Mouse (Mus musculus): ENCODE results near the gene Lig3. TPM values are rescaled to one million over a fixed set of nuclear protein-coding genes. Genes with fewer than 3 reads are reported as not detected.

Gene Lig3
- polyA plus RNA-seq, 1 experiment from 2014 or later = 57.0 TPM

DNA sequence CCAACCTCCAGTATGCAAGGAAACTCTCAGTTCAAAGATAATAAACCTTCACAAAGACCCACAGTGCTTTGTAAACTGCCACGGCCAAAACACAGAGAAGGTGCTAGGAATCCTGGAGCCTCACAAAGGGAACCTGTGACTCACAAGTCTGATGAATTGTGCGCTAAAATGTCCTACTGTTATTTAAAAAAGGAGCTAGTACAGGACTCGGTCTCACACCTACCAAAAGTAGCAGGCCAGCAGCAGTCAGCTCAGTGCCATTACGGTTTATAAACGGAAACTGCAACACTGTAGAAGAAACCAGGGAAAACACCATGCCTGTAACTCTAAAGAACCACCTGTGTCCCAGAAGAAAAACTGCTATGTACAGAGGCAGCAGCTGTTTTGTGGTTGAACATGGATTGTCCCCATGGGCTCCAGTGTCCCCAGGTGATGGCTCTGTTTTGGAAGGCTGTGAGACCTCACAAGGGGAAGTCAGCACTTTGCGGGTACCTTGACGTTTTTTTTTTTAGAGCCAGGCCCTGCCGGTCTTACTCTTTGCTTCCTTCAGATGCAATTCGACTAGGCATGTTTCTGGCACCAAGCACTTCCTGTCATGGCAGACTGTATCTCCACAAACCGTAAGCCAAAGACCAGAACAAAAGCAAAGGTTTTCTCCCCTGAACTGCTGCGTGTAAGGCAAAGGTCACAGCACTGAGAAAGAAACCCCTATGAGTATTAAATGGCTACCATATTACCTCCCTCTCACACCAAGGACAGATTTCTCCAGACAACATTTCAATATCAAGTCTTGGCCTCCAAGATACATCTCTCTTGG lies 54.9 kb downstream of the Lig3 start:
- Histone ChIP-seq H3K4me2 (ENCODE audit: low read depth, low read length, severe bottlenecking) (no peak overlapping the region), H3K4me1 (replicated peaks; ENCODE audit: control insufficient read depth, insufficient read depth, low read length) (peaks cover 24% of the 10 kb centered on the region; the same call in 1 of the 2 replicates), H3K27me3 (ENCODE audit: control insufficient read depth, insufficient read depth, low read length) (no peaks in the 10 kb centered on the region), H3K9me3 (ENCODE audit: control insufficient read depth, low read length) (no peaks in the 10 kb centered on the region), H3K36me3 (ENCODE audit: control insufficient read depth, insufficient read depth, low read length) (no peaks in the 10 kb centered on the region), H3K4me3 (ENCODE audit: low read depth, low read length) (no peak overlapping the region), H3K27ac (ENCODE audit: low read depth, low read length) (peak overlapping the region; percentile 48; the same call in 1 of the 2 replicates), H3K9ac (ENCODE audit: low read length) (no peak overlapping the region)
- no peak for DNase-seq (ENCODE audit: low spot score)
- ATAC-seq (replicated peaks; ENCODE audit: low FRiP score) = no peak
- WGBS = 66% methylated on average over 11 of the region's 11 CpGs

DNA sequence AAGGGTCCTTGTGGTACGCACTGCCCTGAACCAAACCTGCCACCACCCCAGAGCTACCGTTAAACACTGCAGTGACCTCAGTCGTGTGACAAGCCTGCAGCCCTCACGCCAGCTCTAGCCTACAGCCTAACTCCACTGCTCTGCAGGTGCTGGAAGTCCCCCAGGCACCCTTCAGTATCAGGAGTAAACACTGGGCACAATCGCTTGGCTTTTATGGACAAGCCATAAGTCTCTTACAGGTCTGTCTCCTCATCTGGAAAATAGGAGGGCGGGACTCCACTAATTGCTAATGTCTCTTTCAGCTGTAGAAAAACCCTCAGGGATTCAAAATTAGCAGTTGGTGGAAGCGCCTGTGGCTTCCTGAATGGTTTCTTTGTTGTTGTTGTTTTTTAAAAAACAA lies 56.3 kb downstream of the Lig3 start:
- no peaks in the 10 kb centered on the region for H3K36me3 ChIP-seq (ENCODE audit: control insufficient read depth, insufficient read depth, low read length)
- H3K4me3 ChIP-seq (ENCODE audit: low read depth, low read length) = no peak overlapping the region
- H3K27me3 ChIP-seq (ENCODE audit: control insufficient read depth, insufficient read depth, low read length) = no peaks in the 10 kb centered on the region
- no peak overlapping the region; the same call in 1 of the 2 replicates for H3K27ac ChIP-seq (ENCODE audit: low read depth, low read length)
- H3K4me1 ChIP-seq (replicated peaks; ENCODE audit: control insufficient read depth, insufficient read depth, low read length) = peaks cover 15% of the 10 kb centered on the region; the same call in 1 of the 2 replicates
- H3K4me2 ChIP-seq (ENCODE audit: low read depth, low read length, severe bottlenecking) = no peak overlapping the region
- DNase-seq (ENCODE audit: low spot score) (no peak), ATAC-seq (replicated peaks; ENCODE audit: low FRiP score) (0 out of 2 replicates have a peak, but pooled peaks have one; percentile 24)
- no peak overlapping the region for H3K9ac ChIP-seq (ENCODE audit: low read length)
- 27% methylated on average over 7 of the region's 7 CpGs for WGBS
- no peaks in the 10 kb centered on the region for H3K9me3 ChIP-seq (ENCODE audit: control insufficient read depth, low read length)

DNA sequence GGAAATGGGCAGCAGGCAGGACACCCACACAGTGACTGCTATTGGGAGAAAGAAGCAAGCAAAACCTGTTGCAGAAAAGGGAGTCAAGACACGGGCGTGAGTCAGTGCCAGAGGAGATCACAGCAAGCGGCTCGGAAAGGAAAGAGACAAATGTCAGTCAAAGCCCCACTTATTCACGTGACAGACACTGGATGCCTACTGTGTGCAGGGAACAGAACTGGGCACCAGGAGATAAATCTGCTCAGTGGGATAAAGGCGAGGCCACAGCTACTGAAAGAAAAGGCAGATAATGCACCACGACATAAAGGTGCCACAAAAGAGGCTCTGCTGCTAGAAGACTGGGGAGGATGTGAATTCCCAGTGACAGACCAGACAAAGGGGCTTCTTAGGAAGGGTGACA lies 56.9 kb downstream of the Lig3 start:
- peaks cover 15% of the 10 kb centered on the region; the same call in 1 of the 2 replicates for H3K4me1 ChIP-seq (replicated peaks; ENCODE audit: control insufficient read depth, insufficient read depth, low read length)
- no peaks in the 10 kb centered on the region for H3K36me3 ChIP-seq (ENCODE audit: control insufficient read depth, insufficient read depth, low read length)
- no peaks in the 10 kb centered on the region for H3K27me3 ChIP-seq (ENCODE audit: control insufficient read depth, insufficient read depth, low read length)
- no peak overlapping the region; the same call in 1 of the 2 replicates for H3K4me2 ChIP-seq (ENCODE audit: low read depth, low read length, severe bottlenecking)
- no peaks in the 10 kb centered on the region for H3K9me3 ChIP-seq (ENCODE audit: control insufficient read depth, low read length)
- 4% methylated on average over 7 of the region's 7 CpGs for WGBS
- no peak overlapping the region for H3K9ac ChIP-seq (ENCODE audit: low read length)
- H3K4me3 ChIP-seq (ENCODE audit: low read depth, low read length) = no peak overlapping the region
- ATAC-seq (replicated peaks; ENCODE audit: low FRiP score) (no peak), DNase-seq (ENCODE audit: low spot score) (no peak)
- no peak overlapping the region for H3K27ac ChIP-seq (ENCODE audit: low read depth, low read length)

DNA sequence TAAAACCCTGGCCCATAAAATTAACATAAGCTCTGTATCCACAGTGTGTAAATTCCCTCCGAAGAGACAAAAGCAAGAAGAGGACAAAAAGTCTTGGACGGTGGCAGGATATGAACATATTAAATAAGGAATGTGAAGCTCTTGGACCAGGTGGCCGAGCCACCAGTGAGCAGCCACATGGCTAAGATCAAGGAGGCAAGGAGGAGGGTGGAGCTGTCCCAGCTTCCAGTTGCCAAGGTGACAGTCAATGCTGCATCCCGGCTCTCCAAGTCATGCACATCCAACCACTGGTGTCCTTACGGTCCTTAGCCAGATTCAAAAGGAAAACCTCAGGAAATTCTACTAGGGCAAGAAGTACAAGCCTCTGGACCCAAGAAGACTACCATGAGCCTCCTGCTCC lies 57.6 kb downstream of the Lig3 start:
- 59% methylated on average over 5 of the region's 5 CpGs for WGBS

DNA sequence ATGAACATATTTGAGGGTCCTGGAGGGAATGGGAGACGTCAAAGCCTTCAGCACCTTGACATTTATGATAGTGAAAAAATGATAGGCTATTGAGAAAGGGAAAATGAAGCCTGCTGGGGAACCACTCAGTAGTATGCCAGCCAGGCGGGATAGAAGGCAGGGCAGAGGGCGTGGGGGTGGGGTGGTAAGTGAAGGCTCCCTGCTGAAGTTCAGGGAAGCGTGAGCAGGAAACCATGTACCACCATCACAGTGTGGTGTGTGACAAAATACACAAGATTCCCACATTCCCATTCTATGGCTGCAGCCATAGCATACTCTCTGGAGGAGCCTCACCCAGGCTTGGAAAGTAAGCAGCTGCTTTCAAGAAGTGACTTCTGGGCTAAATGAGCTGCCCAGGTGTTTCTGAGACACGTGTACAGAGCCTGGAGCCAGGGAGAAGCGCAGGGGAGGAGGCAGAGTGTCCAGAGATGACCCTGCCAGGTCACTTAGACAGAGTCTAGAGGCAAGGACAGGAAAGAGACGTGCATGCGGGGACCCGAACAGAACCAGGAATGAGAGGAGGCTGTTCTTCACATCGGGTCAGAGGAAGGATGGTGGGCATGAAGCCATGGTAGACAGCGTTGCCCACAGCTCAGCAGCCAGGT lies 64.0 kb downstream of the Lig3 start:
- no peak overlapping the region for H3K4me3 ChIP-seq (ENCODE audit: low read depth, low read length)
- no peaks in the 10 kb centered on the region for H3K9me3 ChIP-seq (ENCODE audit: control insufficient read depth, low read length)
- no peaks in the 10 kb centered on the region for H3K36me3 ChIP-seq (ENCODE audit: control insufficient read depth, insufficient read depth, low read length)
- no peak overlapping the region for H3K4me2 ChIP-seq (ENCODE audit: low read depth, low read length, severe bottlenecking)
- H3K27ac ChIP-seq (ENCODE audit: low read depth, low read length) = no peak overlapping the region; the same call in 1 of the 2 replicates
- H3K9ac ChIP-seq (ENCODE audit: low read length) = no peak overlapping the region
- WGBS = 67% methylated on average over 11 of the region's 11 CpGs
- no peak for ATAC-seq (replicated peaks; ENCODE audit: low FRiP score)
- no peak for DNase-seq (ENCODE audit: low spot score)
- 0 out of 2 replicates have a peak, but pooled peaks cover 2% of the 10 kb centered on the region for H3K27me3 ChIP-seq (ENCODE audit: control insufficient read depth, insufficient read depth, low read length)
- H3K4me1 ChIP-seq (replicated peaks; ENCODE audit: control insufficient read depth, insufficient read depth, low read length) = peaks cover 9% of the 10 kb centered on the region; the same call in 1 of the 2 replicates

More for the DNA sequence above, 57.6 kb downstream of the Lig3 start:
- Histone ChIP-seq H3K4me1 (replicated peaks; ENCODE audit: control insufficient read depth, insufficient read depth, low read length) (peaks cover 15% of the 10 kb centered on the region; the same call in 1 of the 2 replicates), H3K36me3 (ENCODE audit: control insufficient read depth, insufficient read depth, low read length) (no peaks in the 10 kb centered on the region), H3K9ac (ENCODE audit: low read length) (no peak overlapping the region), H3K9me3 (ENCODE audit: control insufficient read depth, low read length) (no peaks in the 10 kb centered on the region), H3K27ac (ENCODE audit: low read depth, low read length) (no peak overlapping the region), H3K4me2 (ENCODE audit: low read depth, low read length, severe bottlenecking) (no peak overlapping the region), H3K4me3 (ENCODE audit: low read depth, low read length) (no peak overlapping the region), H3K27me3 (ENCODE audit: control insufficient read depth, insufficient read depth, low read length) (no peaks in the 10 kb centered on the region)
- ATAC-seq (replicated peaks; ENCODE audit: low FRiP score) = no peak
- no peak for DNase-seq (ENCODE audit: low spot score)

DNA sequence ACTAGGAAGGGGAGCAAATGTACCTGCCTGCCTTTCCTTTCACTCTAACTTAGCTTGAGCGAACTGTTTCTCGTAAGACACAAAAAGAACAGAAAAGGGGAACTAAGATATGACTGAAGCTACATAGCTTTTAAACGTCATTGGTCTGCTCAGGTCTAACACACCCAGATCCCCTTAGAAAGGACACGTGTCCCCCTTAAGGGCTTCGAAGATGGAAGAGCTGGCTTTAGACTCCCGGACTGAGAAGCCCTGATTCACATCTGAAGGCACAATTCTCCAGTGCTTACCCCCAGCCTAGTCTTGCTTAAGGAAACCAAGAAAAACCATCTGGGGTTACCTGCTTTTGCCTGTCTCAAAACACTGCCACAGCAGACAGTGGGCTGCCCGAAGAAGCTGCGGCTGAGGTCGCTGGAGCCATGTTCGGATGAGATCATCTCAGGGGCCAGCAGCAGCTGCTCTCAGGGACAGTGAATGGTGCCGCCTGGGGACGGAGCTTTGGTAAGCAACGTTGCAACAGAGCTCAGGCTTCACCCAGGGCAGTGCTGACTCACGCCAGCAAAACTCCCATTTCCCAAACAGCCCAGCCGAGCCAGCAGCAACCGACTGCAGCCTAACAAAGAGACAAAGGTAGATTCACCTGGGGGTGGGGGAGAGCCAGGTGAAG lies 64.6 kb downstream of the Lig3 start:
- peaks cover 9% of the 10 kb centered on the region; the same call in 1 of the 2 replicates for H3K4me1 ChIP-seq (replicated peaks; ENCODE audit: control insufficient read depth, insufficient read depth, low read length)
- peak; percentile 71 for ATAC-seq (replicated peaks; ENCODE audit: low FRiP score)
- H3K27me3 ChIP-seq (ENCODE audit: control insufficient read depth, insufficient read depth, low read length) = 0 out of 2 replicates have a peak, but pooled peaks cover 2% of the 10 kb centered on the region
- H3K4me3 ChIP-seq (ENCODE audit: low read depth, low read length) = no peak overlapping the region
- WGBS = 25% methylated on average over 16 of the region's 16 CpGs
- H3K4me2 ChIP-seq (ENCODE audit: low read depth, low read length, severe bottlenecking) = peak overlapping the region; percentile 24; the same call in 1 of the 2 replicates
- H3K27ac ChIP-seq (ENCODE audit: low read depth, low read length) = no peak overlapping the region; the same call in 1 of the 2 replicates
- H3K36me3 ChIP-seq (ENCODE audit: control insufficient read depth, insufficient read depth, low read length) = no peaks in the 10 kb centered on the region
- H3K9me3 ChIP-seq (ENCODE audit: control insufficient read depth, low read length) = no peaks in the 10 kb centered on the region
- DNase-seq (ENCODE audit: low spot score) = peak; percentile 76
- peak overlapping the region; percentile 33 for H3K9ac ChIP-seq (ENCODE audit: low read length)

DNA sequence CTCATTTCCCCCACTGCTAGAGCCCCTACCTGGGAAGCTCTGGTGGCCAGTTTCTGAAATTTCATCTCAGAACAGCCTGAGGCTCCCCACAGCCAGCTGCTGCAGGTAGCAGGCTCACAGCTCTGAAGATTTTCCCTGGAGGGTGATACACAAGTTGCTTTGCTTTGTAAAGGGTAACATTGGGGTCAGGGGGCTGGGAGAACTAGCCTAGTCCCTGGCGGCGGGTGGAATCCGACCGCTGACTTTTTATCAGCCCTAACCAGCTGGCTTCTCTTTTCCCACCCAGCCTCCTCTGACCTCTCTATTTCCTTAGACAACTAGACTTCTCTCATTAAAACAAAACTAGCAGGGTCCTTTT lies 65.2 kb downstream of the Lig3 start:
- no peak for ATAC-seq (replicated peaks; ENCODE audit: low FRiP score)
- no peak overlapping the region; the same call in 1 of the 2 replicates for H3K27ac ChIP-seq (ENCODE audit: low read depth, low read length)
- H3K4me2 ChIP-seq (ENCODE audit: low read depth, low read length, severe bottlenecking) = peak overlapping the region; percentile 24; the same call in 1 of the 2 replicates
- 27% methylated on average over 4 of the region's 4 CpGs for WGBS
- no peak for DNase-seq (ENCODE audit: low spot score)
- H3K4me3 ChIP-seq (ENCODE audit: low read depth, low read length) = no peak overlapping the region
- peak overlapping the region; percentile 33 for H3K9ac ChIP-seq (ENCODE audit: low read length)
- 0 out of 2 replicates have a peak, but pooled peaks cover 2% of the 10 kb centered on the region for H3K27me3 ChIP-seq (ENCODE audit: control insufficient read depth, insufficient read depth, low read length)
- no peaks in the 10 kb centered on the region for H3K9me3 ChIP-seq (ENCODE audit: control insufficient read depth, low read length)
- no peaks in the 10 kb centered on the region for H3K36me3 ChIP-seq (ENCODE audit: control insufficient read depth, insufficient read depth, low read length)
- peaks cover 9% of the 10 kb centered on the region; the same call in 1 of the 2 replicates for H3K4me1 ChIP-seq (replicated peaks; ENCODE audit: control insufficient read depth, insufficient read depth, low read length)

DNA sequence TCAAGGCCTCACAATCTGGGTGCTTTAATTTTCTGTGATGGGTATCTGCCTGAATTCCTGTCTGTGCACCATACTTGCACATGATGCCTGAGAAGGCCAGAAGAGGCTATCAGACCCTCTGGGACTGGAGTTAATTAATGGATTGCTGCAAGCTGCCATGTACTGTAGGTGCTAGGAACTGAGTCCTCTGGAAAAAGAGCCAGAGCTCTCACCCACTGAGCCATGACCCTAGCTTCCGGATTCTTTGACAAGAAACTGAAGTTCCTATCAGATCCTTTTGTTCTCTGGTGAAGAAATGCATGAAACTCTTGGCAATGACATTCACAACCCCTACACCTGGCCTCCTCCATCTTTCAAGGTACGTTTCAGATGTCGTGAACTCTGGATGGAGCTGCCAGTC lies 66.0 kb downstream of the Lig3 start:
- Histone ChIP-seq H3K4me3 (ENCODE audit: low read depth, low read length) (no peak overlapping the region), H3K4me2 (ENCODE audit: low read depth, low read length, severe bottlenecking) (no peak overlapping the region), H3K9ac (ENCODE audit: low read length) (no peak overlapping the region), H3K9me3 (ENCODE audit: control insufficient read depth, low read length) (no peaks in the 10 kb centered on the region), H3K27ac (ENCODE audit: low read depth, low read length) (no peak overlapping the region), H3K36me3 (ENCODE audit: control insufficient read depth, insufficient read depth, low read length) (no peaks in the 10 kb centered on the region), H3K27me3 (ENCODE audit: control insufficient read depth, insufficient read depth, low read length) (0 out of 2 replicates have a peak, but pooled peaks cover 2% of the 10 kb centered on the region), H3K4me1 (replicated peaks; ENCODE audit: control insufficient read depth, insufficient read depth, low read length) (peaks cover 9% of the 10 kb centered on the region; the same call in 1 of the 2 replicates)
- WGBS = 65% methylated on average over 3 of the region's 3 CpGs
- ATAC-seq (replicated peaks; ENCODE audit: low FRiP score) (no peak), DNase-seq (ENCODE audit: low spot score) (no peak)

Data from forebrain, embryonic 11.5 days (tissue).